Mouse (Mus musculus) embryonic facial prominence, embryonic 15.5 days (tissue): ENCODE data around the gene Hk2. TPM values are rescaled to one million over a fixed set of nuclear protein-coding genes. Genes with fewer than 3 reads are reported as not detected.
"Not testable (repeated sequence)": the region's sequence is repeated elsewhere in the genome, so short reads cannot be mapped to it uniquely, and the experiment has no call there.

Experiments used
- ATAC-seq: fragments of 200-750 bp; cut with Nextera tagmentation; 2 replicates; pipeline ENCODE4 v1.8.0; 2017; ENCODE audit warnings: low read depth, moderate TSS enrichment; ENCODE audit not compliant: insufficient number of reproducible peaks, low FRiP score, low TSS enrichment
- H3K27ac ChIP-seq: fragments of 300-500 bp; sonication (generic); replicated peaks from 2 replicates; pipeline ENCODE4 v1.5.1; 2015; ENCODE audit warnings: mild to moderate bottlenecking, inconsistent platforms
- H3K27me3 ChIP-seq: fragments of 300-500 bp; sonication (generic); 2 replicates; pipeline ENCODE4 v1.6.1; 2015; ENCODE audit warnings: inconsistent platforms
- H3K36me3 ChIP-seq: fragments of 300-500 bp; sonication (generic); 2 replicates; pipeline ENCODE4 v1.6.1; 2015; ENCODE audit warnings: mild to moderate bottlenecking, inconsistent platforms
- H3K4me1 ChIP-seq: fragments of 300-500 bp; sonication (generic); 2 replicates; pipeline ENCODE4 v1.6.1; 2015; ENCODE audit warnings: inconsistent platforms
- H3K4me2 ChIP-seq: fragments of 300-500 bp; sonication (generic); replicated peaks from 2 replicates; pipeline ENCODE4 v1.6.1; 2015; ENCODE audit warnings: mild to moderate bottlenecking, inconsistent platforms
- H3K4me3 ChIP-seq: fragments of 300-500 bp; sonication (generic); replicated peaks from 2 replicates; pipeline ENCODE4 v1.5.1; 2015; ENCODE audit warnings: mild to moderate bottlenecking, inconsistent platforms
- H3K9ac ChIP-seq: fragments of 300-500 bp; sonication (generic); 2 replicates; pipeline ENCODE4 v1.6.1; 2015; ENCODE audit warnings: inconsistent platforms
- H3K9me3 ChIP-seq: fragments of 300-500 bp; sonication (generic); replicated peaks from 2 replicates; pipeline ENCODE4 v1.6.1; 2016; ENCODE audit warnings: inconsistent platforms
- WGBS: fragments of 180-500 bp; shearing (Covaris S2); methylation state at CpG from one replicate; pipeline ENCODE4 v1.1.7; 2015; 5-methylcytosine and 5-hydroxymethylcytosine counted together
- polyA plus RNA-seq: library from polyadenylated mRNA; unstranded; fragments of >200 nt; fragmentation: Nextera tagmentation; extraction: Ambion mirVana; gene quantifications from 2 replicates; pipeline ENCODE4 v1.2.1, GENCODE M21; 2015

Gene Hk2
- polyA plus RNA-seq, 1 experiment from 2014 or later: 19.5 TPM

DNA sequence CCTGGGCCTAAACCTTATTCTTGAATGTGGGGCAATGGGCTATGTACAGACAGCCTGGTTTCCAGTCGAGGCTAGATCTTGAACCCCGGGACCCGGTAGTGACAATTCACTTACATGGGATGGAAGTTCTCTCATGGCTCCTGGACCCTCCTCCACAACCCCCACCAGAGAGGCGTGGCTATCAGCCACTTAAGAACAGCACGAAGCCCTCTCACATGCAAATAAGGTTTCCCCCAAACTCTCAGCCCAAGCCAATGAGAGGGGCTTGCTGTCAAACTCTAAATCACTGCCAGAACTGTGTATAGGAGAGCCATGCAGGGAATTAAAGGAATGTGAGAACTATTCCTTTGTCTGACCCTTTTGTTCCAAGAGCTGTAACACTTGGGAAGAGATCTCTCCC is 85.7 kb downstream of the Hk2 start:
- H3K4me3 ChIP-seq, H3K27me3 ChIP-seq, H3K27ac ChIP-seq, H3K4me2 ChIP-seq, H3K36me3 ChIP-seq, H3K9ac ChIP-seq, ATAC-seq, H3K4me1 ChIP-seq, H3K9me3 ChIP-seq: not testable (repeated sequence)
- 68% methylated on average over 5 of the region's 5 CpGs for WGBS

GRCm38 (mm10) chr6:82684136-82684535 is 90.1 kb downstream of the Hk2 start:
- Histone ChIP-seq H3K4me2 (no peak overlapping the region), H3K4me1 (no peaks in the 10 kb centered on the region), H3K36me3 (no peaks in the 10 kb centered on the region), H3K27ac (no peak overlapping the region), H3K27me3 (no peaks in the 10 kb centered on the region), H3K9ac (no peak overlapping the region), H3K4me3 (no peak overlapping the region), H3K9me3 (no peaks in the 10 kb centered on the region)
- no peak for ATAC-seq

DNA sequence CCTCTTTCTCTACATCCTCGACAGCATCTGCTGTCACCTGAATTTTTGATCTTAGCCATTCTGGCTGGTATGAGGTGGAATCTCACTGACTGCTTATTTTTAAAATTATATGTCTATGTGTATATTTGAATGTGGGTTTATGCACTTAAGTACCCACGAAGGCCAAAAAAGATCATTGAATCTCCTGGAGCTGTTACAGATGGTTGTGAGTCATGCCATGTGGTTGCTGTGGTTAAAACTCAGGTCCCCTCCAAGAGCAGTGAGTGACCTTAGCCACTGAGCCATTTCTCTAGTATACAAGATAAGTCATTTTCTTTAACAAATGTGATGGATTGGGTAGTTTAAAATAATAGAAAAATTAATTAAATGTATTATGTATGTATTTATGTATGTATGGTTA is 95.0 kb downstream of the Hk2 start:
- WGBS: 78% methylated on average over 2 of the region's 2 CpGs
- H3K27ac ChIP-seq: not testable (repeated sequence)

DNA sequence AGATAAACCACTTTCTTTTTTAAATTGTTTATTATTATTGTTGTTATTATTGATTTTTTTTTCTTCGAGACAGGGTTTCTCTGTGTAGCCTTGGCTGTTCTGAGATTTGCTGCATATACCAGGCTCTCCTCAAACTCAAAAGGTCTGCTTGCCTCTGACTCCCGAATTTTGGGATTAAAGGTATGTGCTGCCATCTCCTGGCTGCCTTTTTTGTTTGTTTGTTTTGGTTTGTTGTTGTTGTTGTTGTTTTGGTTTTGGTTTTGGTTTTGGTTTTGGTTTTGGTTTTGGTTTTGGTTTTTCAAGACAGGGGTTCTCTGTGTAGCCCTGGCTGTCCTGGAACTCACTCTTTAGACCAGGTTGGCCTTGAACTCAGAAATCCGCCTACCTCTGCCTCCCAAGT is 96.6 kb downstream of the Hk2 start:
- not testable (repeated sequence) for H3K9ac ChIP-seq, H3K4me3 ChIP-seq, H3K27me3 ChIP-seq, H3K9me3 ChIP-seq, H3K4me2 ChIP-seq, H3K4me1 ChIP-seq, ATAC-seq, H3K36me3 ChIP-seq, H3K27ac ChIP-seq
- 74% methylated on average over 3 of the region's 3 CpGs for WGBS

More for the DNA sequence above, 95.0 kb downstream of the Hk2 start:
- not testable (repeated sequence) for H3K27me3 ChIP-seq, ATAC-seq, H3K36me3 ChIP-seq, H3K9me3 ChIP-seq, H3K4me3 ChIP-seq, H3K9ac ChIP-seq, H3K4me2 ChIP-seq, H3K4me1 ChIP-seq

Other genes with a start within 250 kb of the Hk2 start
- gene Pole4, start 69.1 kb downstream of the Hk2 start, polyA plus RNA-seq: 89.2 and 89.9 TPM in 2 replicates
- 2.3 TPM in 2 replicates for gene Sema4f, start 165.3 kb upstream of the Hk2 start, polyA plus RNA-seq
- 0.25 and 0.27 TPM in 2 replicates for gene M1ap, start 172.4 kb upstream of the Hk2 start, polyA plus RNA-seq